In genomic region chr8:124930086-124930485, GRCm38 (mm10) we compare ENCODE assay signal across 15 mouse cellular contexts. TPM values are rescaled to one million over a fixed set of nuclear protein-coding genes. Genes with fewer than 3 reads are reported as not detected.
DNase-seq lines count a peak whose midpoint lies in the region; ATAC-seq lines count a peak whose summit lies in the region.
"Had no signal": no experiment of that assay in that cellular context is flagged by ENCODE, and none has a peak within 500 bp of the region (broad histone marks: within the 10 kb centered on the region; RNA-seq: fewer than 3 reads in every experiment).

No protein-coding gene starts in this region.

- H3K4me2 ChIP-seq in heart, embryonic 11.5 days = peak overlapping the region; percentile 18
- peak overlapping the region; percentile 49 for H3K4me2 ChIP-seq in heart, embryonic 14.5 days (ENCODE audit: low read length)
- no peak overlapping the region for H3K4me2 ChIP-seq in midbrain, embryonic 13.5 days (replicated peaks)
- H3K4me2 ChIP-seq: embryonic facial prominence, embryonic 15.5 days; liver, embryonic 13.5 days; midbrain, embryonic 12.5 days; stomach, embryonic 15.5 days had no signal

- H3K36me3 ChIP-seq in heart, embryonic 11.5 days (ENCODE audit: control insufficient read depth, insufficient read depth, low read length) = 0 out of 2 replicates have a peak, but pooled peaks cover 2% of the 10 kb centered on the region
- H3K36me3 ChIP-seq in heart, embryonic 14.5 days (ENCODE audit: control insufficient read depth, insufficient read depth, low read length) = peaks cover 7% of the 10 kb centered on the region; the same call in 1 of the 2 replicates
- H3K36me3 ChIP-seq in midbrain, embryonic 13.5 days = peaks cover 11% of the 10 kb centered on the region; the same call in 1 of the 2 replicates
- H3K36me3 ChIP-seq: stomach, embryonic 15.5 days had no signal

- no peak for DNase-seq in heart, postnatal 36 days
- peak; percentile 25 to 63 for DNase-seq in left cerebral cortex, postnatal 25 days (ENCODE audit: low spot score in 2 of 2)
- DNase-seq in left cerebral cortex, adult 8-10 months (ENCODE audit: low spot score in 2 of 2) = no peak
- DNase-seq in heart, postnatal 4 days = peak; percentile 27
- DNase-seq: adrenal gland, postnatal 14 days; liver, embryonic 13.5 days; lung, postnatal 10 days; retina, postnatal 1 day had no signal

- intact Hi-C loops in heart, postnatal 36 days (cut with DNase I) = no loop called here
- intact Hi-C loops in left cerebral cortex, postnatal 25 days (cut with DNase I) = no loop called here

- ATAC-seq in heart, embryonic 11.5 days (replicated peaks; ENCODE audit: insufficient number of reproducible peaks, low FRiP score, low TSS enrichment) = no peak
- ATAC-seq in heart, embryonic 14.5 days (ENCODE audit: insufficient number of reproducible peaks, insufficient read depth, low FRiP score, low read depth) = no peak
- no peak for ATAC-seq in midbrain, embryonic 13.5 days

- no peak overlapping the region for H3K9ac ChIP-seq in heart, embryonic 11.5 days (ENCODE audit: low read depth, low read length)
- H3K9ac ChIP-seq in heart, embryonic 14.5 days (ENCODE audit: low read length) = peak overlapping the region; percentile 30; the same call in 1 of the 2 replicates
- H3K9ac ChIP-seq in midbrain, embryonic 13.5 days (replicated peaks) = no peak overlapping the region
- H3K9ac ChIP-seq: embryonic facial prominence, embryonic 15.5 days; liver, embryonic 13.5 days; midbrain, embryonic 12.5 days; stomach, embryonic 15.5 days had no signal

- H3K4me1 ChIP-seq in heart, embryonic 11.5 days (ENCODE audit: control insufficient read depth, insufficient read depth, low read length) = peaks cover 39% of the 10 kb centered on the region
- peaks cover 42 to 69% of the 10 kb centered on the region in 2 experiments for H3K4me1 ChIP-seq in heart, embryonic 14.5 days (ENCODE audit: control insufficient read depth in 2 of 2, insufficient read depth in 2 of 2, low read length in 2 of 2)
- no peaks in the 10 kb centered on the region for H3K4me1 ChIP-seq in midbrain, embryonic 13.5 days (replicated peaks)
- H3K4me1 ChIP-seq: midbrain, embryonic 12.5 days had no signal

- H3K9me3 ChIP-seq in heart, embryonic 11.5 days (replicated peaks; ENCODE audit: control insufficient read depth, low read length) = no peaks in the 10 kb centered on the region
- H3K9me3 ChIP-seq in heart, embryonic 14.5 days (ENCODE audit: control insufficient read depth, low read length) = no peaks in the 10 kb centered on the region
- no peaks in the 10 kb centered on the region for H3K9me3 ChIP-seq in midbrain, embryonic 13.5 days
- H3K9me3 ChIP-seq: embryonic facial prominence, embryonic 15.5 days; liver, embryonic 13.5 days; midbrain, embryonic 12.5 days; stomach, embryonic 15.5 days had no signal

- peak overlapping the region; percentile 42; the same call in 1 of the 2 replicates for H3K27ac ChIP-seq in heart, embryonic 11.5 days (ENCODE audit: low read depth, low read length)
- peak overlapping the region; percentile 73 to 79 for H3K27ac ChIP-seq in heart, embryonic 14.5 days (replicated peaks in 1 of 2; ENCODE audit: control insufficient read depth in 1 of 2, insufficient read depth in 1 of 2, low read depth in 2 of 2, low read length in 2 of 2)
- no peak overlapping the region for H3K27ac ChIP-seq in midbrain, embryonic 13.5 days
- H3K27ac ChIP-seq: embryonic facial prominence, embryonic 15.5 days; liver, embryonic 13.5 days; midbrain, embryonic 12.5 days; stomach, embryonic 15.5 days had no signal

- no peak overlapping the region for H3K4me3 ChIP-seq in heart, embryonic 11.5 days (ENCODE audit: low read depth, low read length)
- no peak overlapping the region for H3K4me3 ChIP-seq in heart, embryonic 14.5 days (ENCODE audit: control insufficient read depth in 1 of 2, insufficient read depth in 1 of 2, low read depth in 1 of 2, low read length in 2 of 2)
- no peak overlapping the region for H3K4me3 ChIP-seq in midbrain, embryonic 13.5 days (replicated peaks)
- H3K4me3 ChIP-seq: embryonic facial prominence, embryonic 15.5 days; liver, embryonic 13.5 days; midbrain, embryonic 12.5 days; myocyte; stomach, embryonic 15.5 days had no signal

- no peaks in the 10 kb centered on the region for H3K27me3 ChIP-seq in heart, embryonic 11.5 days (ENCODE audit: control insufficient read depth, insufficient read depth, low read length)
- H3K27me3 ChIP-seq in heart, embryonic 14.5 days (ENCODE audit: control insufficient read depth, insufficient read depth, low read length) = no peaks in the 10 kb centered on the region
- no peaks in the 10 kb centered on the region for H3K27me3 ChIP-seq in midbrain, embryonic 13.5 days
- H3K27me3 ChIP-seq: embryonic facial prominence, embryonic 15.5 days; liver, embryonic 13.5 days; midbrain, embryonic 12.5 days; stomach, embryonic 15.5 days had no signal

- WGBS in heart, embryonic 11.5 days (ENCODE audit: insufficient replicate concordance) = 70% methylated on average over 13 of the region's 13 CpGs
- WGBS in heart, embryonic 14.5 days = 47% methylated on average over 13 of the region's 13 CpGs
- 96% methylated on average over 13 of the region's 13 CpGs for WGBS in midbrain, embryonic 13.5 days

RNA-seq across cellular contexts. Expression of gene Egln1, which starts 19.0 kb away (rescaled TPM):
- polyA plus RNA-seq in heart, embryonic 11.5 days (2014; fragmentation: Nextera tagmentation; extraction: Ambion mirVana) = 18.5 and 23.2 TPM in 2 replicates
- 100 to 1,000 TPM; 294 to 306 TPM for total RNA-seq in heart, postnatal 36 days (2021)
- 10 to 100 TPM; 67.3 to 67.5 TPM for total RNA-seq in left cerebral cortex, postnatal 25 days (2021)
- total RNA-seq in left cerebral cortex, adult 8-10 months (2022) = 10 to 100 TPM; 58.3 to 63.5 (median 62.1) TPM
- 25.5 and 26.0 TPM in 2 replicates for polyA plus RNA-seq in heart, embryonic 14.5 days (2014; fragmentation: Nextera tagmentation; extraction: Ambion mirVana)
- total RNA-seq in heart, postnatal 4 days (2021) = 100 to 1,000 TPM; 112 to 115 TPM
- polyA plus RNA-seq in midbrain, embryonic 13.5 days (2015; fragmentation: Nextera tagmentation; extraction: Ambion mirVana) = 18.0 TPM in 2 replicates

RNA-seq across cellular contexts. Expression of gene Sprtn, which starts 32.4 kb away (rescaled TPM):
- polyA plus RNA-seq in heart, embryonic 11.5 days (2014; fragmentation: Nextera tagmentation; extraction: Ambion mirVana) = 7.1 and 8.6 TPM in 2 replicates
- total RNA-seq in heart, postnatal 36 days (2021) = 10 to 100 TPM; 12.2 to 12.8 TPM
- 10 to 100 TPM; 12.7 to 12.9 TPM for total RNA-seq in left cerebral cortex, postnatal 25 days (2021)
- total RNA-seq in left cerebral cortex, adult 8-10 months (2022) = 10 to 100 TPM; 13.9 to 15.9 (median 15.6) TPM
- 6.5 and 6.8 TPM in 2 replicates for polyA plus RNA-seq in heart, embryonic 14.5 days (2014; fragmentation: Nextera tagmentation; extraction: Ambion mirVana)
- 10 to 100 TPM; 19.4 to 21.3 TPM for total RNA-seq in heart, postnatal 4 days (2021)
- polyA plus RNA-seq in midbrain, embryonic 13.5 days (2015; fragmentation: Nextera tagmentation; extraction: Ambion mirVana) = 11.5 and 14.1 TPM in 2 replicates

RNA-seq across cellular contexts. Expression of gene Exoc8, which starts 32.6 kb away (rescaled TPM):
- polyA plus RNA-seq in heart, embryonic 11.5 days (2014; fragmentation: Nextera tagmentation; extraction: Ambion mirVana) = 5.4 and 5.9 TPM in 2 replicates
- total RNA-seq in heart, postnatal 36 days (2021) = 10 to 100 TPM; 18.5 to 22.8 TPM
- total RNA-seq in left cerebral cortex, postnatal 25 days (2021) = 10 to 100 TPM; 36.2 to 38.9 TPM
- total RNA-seq in left cerebral cortex, adult 8-10 months (2022) = 10 to 100 TPM; 33.0 to 33.4 (median 33.2) TPM
- polyA plus RNA-seq in heart, embryonic 14.5 days (2014; fragmentation: Nextera tagmentation; extraction: Ambion mirVana) = 5.8 and 6.5 TPM in 2 replicates
- total RNA-seq in heart, postnatal 4 days (2021) = 10 to 100 TPM; 15.6 to 16.9 TPM
- polyA plus RNA-seq in midbrain, embryonic 13.5 days (2015; fragmentation: Nextera tagmentation; extraction: Ambion mirVana) = 11.8 and 14.4 TPM in 2 replicates

Comparison
In these comparisons a context has a peak if more than half of its experiments do, and no peak if none do; other contexts are left out.
1. DNase-seq: peak in left cerebral cortex, postnatal 25 days (2 of 2) and heart, postnatal 4 days (single experiment); none in heart, postnatal 36 days (0 of 2) and left cerebral cortex, adult 8-10 months (0 of 2).